Mouse (Mus musculus) layer of hippocampus, adult 9-10 months (tissue): Measurements from ENCODE around the gene Pif1.

ENCODE experiments used
- DNase-seq: peaks from one replicate; pipeline ENCODE4 v3.0.0; 2022; ENCODE audit warnings: low spot score

The Pif1 gene

GRCm38 (mm10) chr9:65598765-65599249, 11.8 kb downstream of the Pif1 start:
- no peak for DNase-seq

DNA sequence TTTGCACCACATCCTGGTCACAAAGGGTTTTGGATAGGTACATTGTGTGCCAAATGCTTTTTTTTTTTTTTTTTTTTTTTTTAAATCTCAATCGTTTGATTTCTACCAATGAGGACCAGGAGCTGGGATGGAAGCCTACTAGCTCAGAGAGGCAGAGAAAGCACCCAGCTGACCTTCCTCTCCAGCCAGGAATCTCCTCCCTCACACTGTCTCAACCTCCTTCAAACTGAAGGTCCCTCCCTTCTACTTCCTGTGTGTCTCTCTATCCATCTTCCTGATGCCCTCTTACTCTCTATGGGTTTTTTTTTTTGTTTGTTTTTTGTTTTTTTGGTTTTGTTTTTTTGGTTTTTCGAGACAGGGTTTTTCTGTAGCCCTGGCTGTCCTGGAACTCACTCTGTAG, 14.0 kb downstream of the Pif1 start:
- DNase-seq, result no peak

DNA sequence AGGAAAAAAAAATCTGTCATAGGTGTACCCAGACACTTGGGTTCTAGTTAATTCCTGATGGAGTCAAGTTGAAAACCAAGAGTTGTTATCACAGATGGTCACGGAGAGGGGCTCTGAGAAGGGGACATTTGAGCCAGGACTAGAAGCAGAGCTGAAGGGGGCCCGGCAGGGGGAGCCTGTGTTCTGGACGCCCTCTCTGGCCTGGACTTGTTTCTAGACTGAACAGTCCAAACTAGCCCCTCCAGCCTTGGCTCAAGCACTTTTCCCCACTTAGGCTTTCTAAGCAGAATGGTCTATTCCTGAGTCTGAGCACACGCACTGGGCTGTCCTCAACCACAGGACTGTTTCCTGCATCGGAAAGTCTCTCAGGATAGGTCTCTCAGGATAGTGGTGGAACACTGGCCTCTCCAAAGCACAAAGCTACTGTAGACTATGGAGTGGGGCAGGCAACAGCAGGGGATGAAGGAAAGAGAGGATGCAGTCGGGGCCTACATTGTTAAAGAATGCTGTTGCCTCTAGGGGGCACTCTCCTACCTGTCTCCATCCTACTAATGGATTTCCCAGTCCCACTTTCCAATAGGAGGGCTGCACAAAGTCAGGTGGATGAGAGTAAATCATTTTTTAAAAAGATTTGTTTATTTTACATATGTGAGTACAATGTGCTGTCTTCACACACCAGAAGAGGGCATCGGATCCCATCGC, 16.6 kb downstream of the Pif1 start:
- no peak for DNase-seq

- DNase-seq, result peak; percentile 39
Observed at GRCm38 (mm10) chr9:65605471-65606136, 18.6 kb downstream of the Pif1 start.

- no peak for DNase-seq
Observed at GRCm38 (mm10) chr9:65606321-65607109, 19.6 kb downstream of the Pif1 start.

DNA sequence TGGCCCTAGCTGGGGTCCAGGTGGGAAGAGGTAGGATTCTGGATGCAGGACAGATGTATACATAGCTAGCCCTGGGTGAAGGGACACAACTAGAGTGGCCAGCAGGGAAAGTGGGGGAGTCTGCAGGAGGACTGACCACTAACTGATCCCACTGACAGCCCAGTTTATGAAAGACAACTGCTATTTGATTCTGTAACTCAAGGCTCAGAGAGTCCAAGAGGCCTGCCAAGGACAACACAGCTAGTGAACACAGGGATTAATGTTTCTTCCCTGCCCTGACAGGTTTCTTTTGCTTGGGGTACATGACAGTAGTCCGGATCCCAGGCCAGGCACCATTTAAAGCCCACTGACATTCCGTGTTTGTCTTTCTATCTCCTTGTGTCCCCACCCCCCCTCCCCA, 20.2 kb downstream of the Pif1 start:
- no peak for DNase-seq

DNA sequence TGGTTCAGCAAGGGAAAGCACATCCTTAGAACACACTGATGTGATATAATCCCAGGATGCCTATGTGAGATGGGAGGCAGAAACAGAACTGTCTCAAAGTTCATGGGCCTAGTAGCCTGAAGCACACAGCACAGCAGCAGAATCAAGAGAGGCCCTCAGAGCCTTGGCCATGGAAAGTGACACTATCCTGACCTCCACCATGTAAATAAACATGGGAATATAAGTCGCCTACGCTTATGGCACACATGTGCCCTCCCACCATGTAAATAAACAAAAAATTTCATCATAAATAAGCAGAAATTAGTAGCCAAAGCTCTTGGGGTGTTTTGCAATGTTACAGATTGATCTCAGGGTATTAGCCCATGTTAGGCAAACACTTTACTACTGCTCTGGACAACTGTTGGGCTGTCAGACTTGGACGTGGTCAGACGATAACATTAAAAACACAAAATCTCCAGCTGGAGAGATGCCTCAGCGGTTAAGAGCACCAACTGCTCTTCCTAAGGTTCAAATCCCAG, 25.1 kb downstream of the Pif1 start:
- no peak for DNase-seq

GRCm38 (mm10) chr9:65613098-65613497, 26.1 kb downstream of the Pif1 start:
- DNase-seq, result no peak

GRCm38 (mm10) chr9:65619311-65619710, 32.4 kb downstream of the Pif1 start:
- no peak for DNase-seq

GRCm38 (mm10) chr9:65621196-65621595, 34.2 kb downstream of the Pif1 start:
- DNase-seq, result no peak

DNA sequence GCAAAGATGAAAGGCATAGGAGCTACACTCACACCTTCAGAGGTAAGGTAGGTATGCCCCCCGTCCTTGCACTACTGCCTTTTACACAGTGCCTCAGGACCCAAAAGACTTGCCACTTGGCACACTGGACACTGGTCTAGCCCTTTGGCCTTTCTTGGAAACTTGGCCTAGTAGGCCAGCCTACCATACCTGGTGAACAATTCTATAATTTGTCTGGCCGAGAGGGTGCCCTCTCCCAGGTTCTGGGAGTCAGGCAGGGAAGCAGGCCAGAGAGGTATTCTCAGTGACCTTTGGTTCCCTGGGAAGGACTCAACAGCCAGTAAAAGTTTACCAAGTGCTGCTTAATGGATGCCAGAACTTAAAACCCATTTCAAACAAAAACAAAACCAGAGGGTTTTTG, 34.7 kb downstream of the Pif1 start:
- no peak for DNase-seq

- DNase-seq, result no peak
Observed at GRCm38 (mm10) chr9:65622826-65623225, 35.9 kb downstream of the Pif1 start.

GRCm38 (mm10) chr9:65624266-65624665, 37.3 kb downstream of the Pif1 start:
- no peak for DNase-seq

DNA sequence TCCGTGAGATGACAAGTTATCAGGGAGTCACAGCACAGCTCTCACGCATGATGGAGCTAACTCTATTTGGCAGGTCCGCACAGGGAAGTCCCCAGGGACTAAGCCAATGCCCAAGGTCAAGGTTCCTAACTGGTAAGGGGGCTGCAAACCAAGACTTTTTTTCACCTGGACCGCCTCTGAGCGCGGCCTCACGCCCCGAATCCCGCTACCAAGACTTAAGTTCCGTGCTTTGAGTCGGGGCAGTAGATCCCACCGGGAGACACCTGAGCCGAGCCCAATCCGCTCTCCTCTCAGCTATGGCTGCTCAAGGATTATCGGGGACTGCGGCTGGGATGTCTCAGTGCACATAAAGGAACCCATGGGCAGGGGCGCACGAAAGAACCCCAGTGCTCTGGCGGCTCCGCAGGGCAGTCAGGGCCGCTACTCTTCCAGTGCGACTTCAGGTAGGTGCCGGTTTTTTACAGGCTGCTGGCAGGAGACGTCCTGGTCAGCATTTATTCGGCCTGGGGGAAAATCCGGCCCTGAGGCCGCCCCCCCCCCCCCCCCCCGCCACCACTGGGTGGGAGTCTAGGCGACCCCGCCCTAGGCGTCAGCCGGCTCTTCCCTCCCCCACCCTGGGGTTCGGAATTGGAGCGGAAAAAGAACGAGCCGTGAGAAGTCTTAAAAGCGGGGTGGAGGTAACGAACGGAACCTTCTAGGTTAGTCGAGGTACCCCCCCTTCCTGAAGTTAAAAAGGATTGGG, 42.2 kb downstream of the Pif1 start, which contains the start of gene Rbpms2:
Rbpms2 (plus strand) TSS at position 624 of the 742 bp plus-strand sequence.
- no peak for DNase-seq

DNA sequence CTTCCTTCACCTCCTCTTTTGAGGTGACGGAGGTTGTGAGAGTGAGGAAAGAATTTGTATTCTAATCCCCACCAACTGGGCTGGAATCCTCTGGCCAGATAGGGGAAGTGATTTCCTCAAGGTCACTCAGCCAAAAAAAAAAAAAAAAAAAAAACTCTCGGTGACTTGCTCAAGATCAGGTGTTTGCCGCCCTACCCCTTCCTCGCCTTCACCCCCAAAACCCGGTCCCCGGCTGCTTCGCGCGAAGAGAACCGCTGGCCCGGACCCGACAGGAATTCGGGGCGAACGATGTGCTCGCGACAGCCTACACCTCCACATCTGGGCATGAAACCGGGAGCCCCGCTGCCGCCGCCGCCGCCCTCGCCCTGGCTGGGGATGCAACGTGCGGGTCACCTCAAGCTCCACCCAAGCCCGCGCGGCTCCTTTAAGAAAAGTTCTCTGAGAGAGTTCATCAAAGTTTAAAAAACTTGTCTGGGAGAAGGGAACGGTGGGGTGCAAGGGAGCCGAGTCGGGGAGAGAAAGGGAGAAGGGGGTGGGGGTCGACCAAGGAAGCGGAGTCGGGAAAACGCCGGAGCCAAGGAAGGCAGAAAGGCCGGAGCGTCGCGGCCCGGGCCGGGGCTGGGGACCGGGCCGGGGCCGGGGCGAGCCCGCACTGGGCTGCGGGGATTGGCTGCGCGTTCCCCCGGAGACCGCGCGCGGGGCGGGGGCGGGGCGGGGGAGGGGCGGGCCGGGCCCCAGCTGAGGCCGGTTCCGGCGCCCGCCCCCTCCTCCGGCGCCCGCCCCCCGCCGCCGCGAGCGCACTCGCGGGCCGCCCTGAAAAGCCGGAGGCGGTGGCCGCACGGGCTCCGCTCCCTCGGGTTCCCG, 43.0 kb downstream of the Pif1 start:
- no peak for DNase-seq

DNA sequence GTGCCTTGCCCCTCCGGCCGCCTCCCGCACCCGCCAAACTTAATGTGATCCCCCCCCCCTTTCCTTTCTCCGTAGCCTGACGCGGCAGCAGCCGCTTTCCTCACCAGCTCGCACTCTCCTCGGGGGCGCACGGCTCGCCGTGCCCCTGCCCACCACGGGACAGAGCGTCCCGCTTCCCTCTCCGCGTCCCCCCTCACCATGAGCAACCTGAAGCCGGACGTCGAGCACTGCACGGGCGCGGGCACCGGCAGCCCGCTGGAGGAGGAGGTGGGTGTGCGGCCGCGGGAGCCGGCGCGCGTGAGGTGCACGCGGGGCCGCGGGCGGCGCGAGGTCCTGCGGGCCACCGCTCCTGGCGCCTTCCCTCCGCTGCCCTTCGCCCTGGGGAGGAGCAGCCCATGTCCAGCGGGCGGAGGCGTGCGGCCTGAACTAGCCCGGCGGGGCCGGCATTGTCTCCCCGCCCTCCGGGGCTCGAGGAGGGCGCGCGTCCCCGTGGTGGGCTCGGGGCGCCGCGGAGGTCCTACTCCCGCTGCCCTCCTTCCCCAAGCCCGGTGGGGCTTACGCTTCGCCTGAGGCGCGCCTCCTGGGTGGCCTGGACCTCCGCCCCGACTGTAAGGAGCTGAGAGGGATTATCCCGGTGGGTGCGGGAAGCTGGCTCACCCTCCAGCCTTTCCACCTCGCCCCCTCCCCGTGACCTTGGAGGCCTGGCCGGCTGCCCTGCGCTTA, 43.8 kb downstream of the Pif1 start:
- no peak for DNase-seq

- DNase-seq, result no peak
Observed at GRCm38 (mm10) chr9:65631354-65632021, 44.5 kb downstream of the Pif1 start.

GRCm38 (mm10) chr9:65635766-65636165, 48.8 kb downstream of the Pif1 start:
- no peak for DNase-seq

DNA sequence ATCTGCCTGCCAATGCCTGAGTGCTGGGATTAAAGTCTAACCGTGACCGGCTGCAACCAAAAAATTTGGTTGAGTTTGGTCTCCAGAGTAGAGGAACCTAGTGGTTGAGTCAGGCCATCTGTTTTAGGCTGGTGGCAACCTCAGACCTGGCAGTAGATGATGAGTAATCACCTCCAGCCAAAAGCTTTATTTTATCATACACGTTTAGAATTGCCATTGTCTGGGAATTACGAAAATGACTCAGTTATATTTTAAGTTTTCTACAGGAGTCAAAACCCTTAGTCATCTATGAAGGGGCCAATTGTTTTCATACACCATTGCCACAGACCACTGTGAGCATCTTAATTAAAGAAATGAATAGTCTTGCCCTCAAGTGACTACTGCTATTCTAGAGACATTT, 50.0 kb downstream of the Pif1 start:
- DNase-seq, result no peak

DNA sequence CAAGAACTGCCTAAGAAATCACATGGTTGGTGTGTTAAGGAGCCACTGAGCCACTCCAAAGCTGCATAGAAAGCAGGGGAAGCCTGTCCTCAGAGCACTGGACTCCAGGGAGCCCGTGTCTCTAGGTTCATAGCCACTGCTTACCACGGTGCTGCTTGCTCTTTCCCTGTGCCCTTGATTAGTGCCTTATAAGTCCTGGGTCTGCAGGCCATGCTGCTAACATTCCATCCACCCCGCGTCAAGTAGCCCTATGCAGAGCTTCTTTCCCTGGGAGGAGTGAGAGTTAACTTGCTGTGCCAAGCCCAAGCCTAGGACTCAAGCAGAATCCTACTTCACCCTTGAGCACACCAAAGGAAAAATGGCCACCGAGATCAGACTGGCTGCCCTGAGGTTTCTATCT, 52.1 kb downstream of the Pif1 start:
- no peak for DNase-seq
